Mouse (Mus musculus) neural tube, embryonic 15.5 days (tissue): ENCODE results near the gene Cebpb. TPM values are rescaled to one million over a fixed set of nuclear protein-coding genes. Genes with fewer than 3 reads are reported as not detected.
A peak's percentile ranks its signal among the peaks of the same experiment; 100 is the strongest.

Experiments used
- ATAC-seq: fragments of 200-750 bp; cut with Nextera tagmentation; 2 replicates; pipeline ENCODE4 v1.8.0; 2017; ENCODE audit warnings: mild to moderate bottlenecking, moderate TSS enrichment, moderate library complexity; ENCODE audit not compliant: low FRiP score
- H3K27ac ChIP-seq: fragments of 300-500 bp; sonication (generic); replicated peaks from 2 replicates; pipeline ENCODE4 v1.5.1; 2015; ENCODE audit warnings: mild to moderate bottlenecking, inconsistent platforms
- H3K27me3 ChIP-seq: fragments of 300-500 bp; sonication (generic); replicated peaks from 2 replicates; pipeline ENCODE4 v1.6.1; 2015; ENCODE audit warnings: inconsistent platforms
- H3K36me3 ChIP-seq: fragments of 300-500 bp; sonication (generic); 2 replicates; pipeline ENCODE4 v1.6.1; 2015; ENCODE audit warnings: inconsistent platforms
- H3K4me1 ChIP-seq: fragments of 300-500 bp; sonication (generic); 2 replicates; pipeline ENCODE4 v1.6.1; 2015; ENCODE audit warnings: inconsistent platforms
- H3K4me2 ChIP-seq: fragments of 300-500 bp; sonication (generic); 2 replicates; pipeline ENCODE4 v1.6.1; 2015; ENCODE audit warnings: inconsistent platforms, mild to moderate bottlenecking, moderate library complexity
- H3K4me3 ChIP-seq: fragments of 300-500 bp; sonication (generic); replicated peaks from 2 replicates; pipeline ENCODE4 v1.5.1; 2015; ENCODE audit warnings: mild to moderate bottlenecking, inconsistent platforms
- H3K9ac ChIP-seq: fragments of 300-500 bp; sonication (generic); replicated peaks from 2 replicates; pipeline ENCODE4 v1.6.1; 2015; ENCODE audit warnings: mild to moderate bottlenecking, inconsistent platforms
- H3K9me3 ChIP-seq: fragments of 300-500 bp; sonication (generic); replicated peaks from 2 replicates; pipeline ENCODE4 v1.6.1; 2016; ENCODE audit warnings: inconsistent platforms
- WGBS: fragments of 180-500 bp; shearing (Covaris S2); methylation state at CpG from one replicate; pipeline ENCODE4 v1.1.7; 2015; ENCODE audit warnings: mixed read lengths; 5-methylcytosine and 5-hydroxymethylcytosine counted together
- polyA plus RNA-seq: library from polyadenylated mRNA; unstranded; fragments of >200 nt; fragmentation: Nextera tagmentation; extraction: Ambion mirVana; gene quantifications from 2 replicates; pipeline ENCODE4 v1.2.1, GENCODE M21; 2015

The Cebpb gene
- polyA plus RNA-seq, 1 experiment from 2014 or later, result 2.5 TPM

GRCm38 (mm10) chr2:167687250-167687586 lies 1.5 kb upstream of the Cebpb start:
- Histone ChIP-seq H3K27me3 (peaks cover 62% of the 10 kb centered on the region), H3K27ac (no peak overlapping the region), H3K9ac (no peak overlapping the region), H3K4me1 (peaks cover 25% of the 10 kb centered on the region), H3K9me3 (no peaks in the 10 kb centered on the region), H3K36me3 (no peaks in the 10 kb centered on the region), H3K4me2 (no peak overlapping the region), H3K4me3 (no peak overlapping the region)
- no peak for ATAC-seq
- WGBS, result 83% methylated on average over 4 of the region's 4 CpGs

DNA sequence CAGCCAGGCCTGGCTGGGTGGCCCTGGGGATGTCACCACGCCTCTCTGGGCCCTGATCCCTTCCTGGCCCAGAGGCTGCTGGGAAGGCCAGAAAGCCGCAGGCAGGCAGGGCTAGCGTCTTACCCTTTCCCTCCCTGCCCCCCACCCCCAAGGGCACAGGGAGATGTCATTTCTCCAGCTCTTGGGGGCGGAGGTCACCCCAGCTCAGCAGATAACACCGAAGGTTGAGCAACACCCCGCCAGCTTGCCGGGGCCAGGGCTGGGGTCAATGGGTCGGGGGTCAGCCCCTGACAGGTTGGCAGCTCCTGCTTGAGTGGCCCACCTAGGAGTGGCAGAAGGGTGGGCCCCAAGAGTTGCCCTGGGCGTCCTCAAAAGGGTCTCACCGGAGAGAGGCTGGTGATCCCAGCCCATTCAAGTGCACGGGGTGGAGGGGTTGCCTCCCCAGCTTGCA lies 1.0 kb upstream of the Cebpb start:
- no peak for ATAC-seq

DNA sequence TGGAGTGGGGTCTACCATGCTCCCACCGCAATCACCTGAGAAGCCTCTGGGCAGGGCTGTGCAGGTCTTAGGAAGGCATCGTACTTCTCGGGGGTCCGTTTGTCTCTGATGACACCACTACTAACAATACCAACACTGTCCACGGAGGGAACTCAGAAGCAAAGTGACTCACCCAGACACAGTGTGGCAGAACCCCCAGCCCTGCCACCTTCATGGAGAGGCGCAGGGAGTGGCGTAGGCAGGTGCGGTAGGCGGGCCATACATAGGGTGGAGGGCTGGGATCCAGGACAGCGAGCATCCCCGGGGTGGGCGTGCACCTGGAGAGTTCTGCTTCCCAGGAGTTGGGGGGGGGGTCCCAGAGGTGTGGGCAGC lies 603 bp upstream of the Cebpb start:
- H3K4me1 ChIP-seq, result peaks cover 25% of the 10 kb centered on the region
- H3K36me3 ChIP-seq, result no peaks in the 10 kb centered on the region
- peak overlapping the region; percentile 95 for H3K4me2 ChIP-seq
- WGBS, result 22% methylated on average over 12 of the region's 12 CpGs
- no peak overlapping the region for H3K27ac ChIP-seq
- peak overlapping the region; percentile 71 for H3K4me3 ChIP-seq
- H3K27me3 ChIP-seq, result peaks cover 64% of the 10 kb centered on the region
- ATAC-seq, result peak; percentile 7; the same call in 1 of the 2 replicates
- H3K9me3 ChIP-seq, result no peaks in the 10 kb centered on the region
- H3K9ac ChIP-seq, result no peak overlapping the region

More for the DNA sequence above, 1.0 kb upstream of the Cebpb start:
- Histone ChIP-seq H3K9me3 (no peaks in the 10 kb centered on the region), H3K4me1 (peaks cover 25% of the 10 kb centered on the region), H3K4me3 (no peak overlapping the region), H3K27ac (no peak overlapping the region), H3K27me3 (peaks cover 64% of the 10 kb centered on the region), H3K36me3 (no peaks in the 10 kb centered on the region), H3K4me2 (no peak overlapping the region), H3K9ac (no peak overlapping the region)
- WGBS, result 65% methylated on average over 11 of the region's 11 CpGs

DNA sequence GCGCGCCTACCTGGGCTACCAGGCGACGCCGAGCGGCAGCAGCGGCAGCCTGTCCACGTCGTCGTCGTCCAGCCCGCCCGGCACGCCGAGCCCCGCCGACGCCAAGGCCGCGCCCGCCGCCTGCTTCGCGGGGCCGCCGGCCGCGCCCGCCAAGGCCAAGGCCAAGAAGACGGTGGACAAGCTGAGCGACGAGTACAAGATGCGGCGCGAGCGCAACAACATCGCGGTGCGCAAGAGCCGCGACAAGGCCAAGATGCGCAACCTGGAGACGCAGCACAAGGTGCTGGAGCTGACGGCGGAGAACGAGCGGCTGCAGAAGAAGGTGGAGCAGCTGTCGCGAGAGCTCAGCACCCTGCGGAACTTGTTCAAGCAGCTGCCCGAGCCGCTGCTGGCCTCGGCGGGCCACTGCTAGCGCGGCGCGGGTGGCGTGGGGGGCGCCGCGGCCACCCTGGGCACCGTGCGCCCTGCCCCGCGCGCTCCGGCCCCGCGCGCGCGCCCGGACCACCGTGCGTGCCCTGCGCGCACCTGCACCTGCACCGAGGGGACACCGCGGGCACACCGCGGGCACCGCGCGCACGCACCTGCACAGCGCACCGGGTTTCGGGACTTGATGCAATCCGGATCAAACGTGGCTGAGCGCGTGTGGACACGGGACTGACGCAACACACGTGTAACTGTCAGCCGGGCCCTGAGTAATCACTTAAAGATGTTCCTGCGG lies 945 bp downstream of the Cebpb start, which contains the start of gene Tmem189:
Gene Tmem189, minus strand, starts transcription at position 322 of the 718 bp plus-strand sequence.
- H3K4me3 ChIP-seq, result peak within 1 kb of the TSS; percentile 71
- H3K9me3 ChIP-seq, result no peaks in the 10 kb centered on the region
- peak within 1 kb of the TSS; percentile 63; the same call in 1 of the 2 replicates for H3K27ac ChIP-seq
- under 1% methylated on average over 88 of the region's 99 CpGs for WGBS
- peaks cover 59% of the 10 kb centered on the region for H3K27me3 ChIP-seq
- no peaks in the 10 kb centered on the region for H3K36me3 ChIP-seq
- peak within 1 kb of the TSS; percentile 95 for H3K4me2 ChIP-seq
- H3K4me1 ChIP-seq, result peaks cover 25% of the 10 kb centered on the region
- peak within 1 kb of the TSS; percentile 60 for H3K9ac ChIP-seq
- ATAC-seq, result peak; percentile 32; the same call in 1 of the 2 replicates

- WGBS, result 64% methylated on average over 15 of the region's 15 CpGs
- peak overlapping the region; percentile 95 for H3K4me2 ChIP-seq
- no peak overlapping the region for H3K27ac ChIP-seq
- ATAC-seq, result no peak
- H3K9ac ChIP-seq, result peak overlapping the region; percentile 60; the same call in 1 of the 2 replicates
- peaks cover 55% of the 10 kb centered on the region for H3K27me3 ChIP-seq
- H3K4me1 ChIP-seq, result peaks cover 25% of the 10 kb centered on the region
- no peaks in the 10 kb centered on the region for H3K36me3 ChIP-seq
- H3K9me3 ChIP-seq, result 0 out of 2 replicates have a peak, but pooled peaks cover 3% of the 10 kb centered on the region
- peak overlapping the region; percentile 71 for H3K4me3 ChIP-seq
Observed at GRCm38 (mm10) chr2:167690219-167690961, 1.7 kb downstream of the Cebpb start.

DNA sequence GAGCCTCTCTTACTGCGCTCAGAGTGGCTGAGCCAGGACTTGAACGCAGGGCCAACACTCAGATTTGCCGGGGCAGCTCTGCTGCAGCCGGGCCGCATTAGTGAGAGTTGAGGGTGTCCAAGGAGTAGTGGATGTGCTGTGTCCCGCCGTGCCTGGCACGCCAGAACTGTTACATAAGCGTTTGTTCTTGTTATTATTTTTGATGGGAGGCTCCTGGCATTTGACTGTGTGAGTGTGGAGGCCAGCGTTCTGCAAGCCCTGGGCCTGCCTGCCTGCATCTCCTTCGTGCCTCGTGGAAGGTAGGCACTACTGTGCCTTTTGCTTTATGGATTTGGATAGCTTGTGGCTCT lies 2.2 kb downstream of the Cebpb start:
- peak overlapping the region; percentile 95 for H3K4me2 ChIP-seq

GRCm38 (mm10) chr2:167691410-167691809 lies 2.7 kb downstream of the Cebpb start:
- 91% methylated on average over 6 of the region's 6 CpGs for WGBS
- no peak overlapping the region for H3K27ac ChIP-seq
- 0 out of 2 replicates have a peak, but pooled peaks cover 5% of the 10 kb centered on the region for H3K9me3 ChIP-seq
- H3K9ac ChIP-seq, result no peak overlapping the region
- H3K4me2 ChIP-seq, result peak overlapping the region; percentile 95; the same call in 1 of the 2 replicates
- 0 out of 2 replicates have a peak overlapping the region, but pooled peaks have one; percentile 19 for H3K4me3 ChIP-seq
- H3K27me3 ChIP-seq, result peaks cover 49% of the 10 kb centered on the region
- no peaks in the 10 kb centered on the region for H3K36me3 ChIP-seq
- peaks cover 25% of the 10 kb centered on the region for H3K4me1 ChIP-seq
- no peak for ATAC-seq

More for the DNA sequence above, 2.2 kb downstream of the Cebpb start:
- no peaks in the 10 kb centered on the region for H3K36me3 ChIP-seq
- H3K27me3 ChIP-seq, result peaks cover 51% of the 10 kb centered on the region
- H3K27ac ChIP-seq, result no peak overlapping the region
- H3K4me1 ChIP-seq, result peaks cover 25% of the 10 kb centered on the region
- no peak for ATAC-seq
- 87% methylated on average over 12 of the region's 12 CpGs for WGBS
- H3K4me3 ChIP-seq, result peak overlapping the region; percentile 19; the same call in 1 of the 2 replicates
- H3K9ac ChIP-seq, result no peak overlapping the region
- H3K9me3 ChIP-seq, result 0 out of 2 replicates have a peak, but pooled peaks cover 5% of the 10 kb centered on the region

- H3K9me3 ChIP-seq, result 0 out of 2 replicates have a peak, but pooled peaks cover 5% of the 10 kb centered on the region
- H3K9ac ChIP-seq, result no peak overlapping the region
- no peak overlapping the region for H3K4me2 ChIP-seq
- peaks cover 25% of the 10 kb centered on the region for H3K4me1 ChIP-seq
- WGBS, result 87% methylated on average over 14 of the region's 14 CpGs
- H3K27ac ChIP-seq, result no peak overlapping the region
- no peak for ATAC-seq
- peaks cover 43% of the 10 kb centered on the region for H3K27me3 ChIP-seq
- H3K4me3 ChIP-seq, result no peak overlapping the region
- no peaks in the 10 kb centered on the region for H3K36me3 ChIP-seq
Observed at GRCm38 (mm10) chr2:167691871-167692661, 3.4 kb downstream of the Cebpb start.

GRCm38 (mm10) chr2:167692831-167693230 lies 4.1 kb downstream of the Cebpb start:
- H3K4me3 ChIP-seq, result no peak overlapping the region
- no peak for ATAC-seq
- 64% methylated on average over 3 of the region's 3 CpGs for WGBS
- no peak overlapping the region for H3K27ac ChIP-seq
- no peak overlapping the region for H3K4me2 ChIP-seq
- no peak overlapping the region for H3K9ac ChIP-seq
- peaks cover 25% of the 10 kb centered on the region for H3K4me1 ChIP-seq
- no peaks in the 10 kb centered on the region for H3K36me3 ChIP-seq
- 0 out of 2 replicates have a peak, but pooled peaks cover 5% of the 10 kb centered on the region for H3K9me3 ChIP-seq
- peaks cover 36% of the 10 kb centered on the region for H3K27me3 ChIP-seq

- H3K27me3 ChIP-seq, result peaks cover 30% of the 10 kb centered on the region
- H3K4me2 ChIP-seq, result no peak overlapping the region
- H3K9me3 ChIP-seq, result 0 out of 2 replicates have a peak, but pooled peaks cover 5% of the 10 kb centered on the region
- no peak overlapping the region for H3K27ac ChIP-seq
- 90% methylated on average over 2 of the region's 2 CpGs for WGBS
- no peak overlapping the region for H3K9ac ChIP-seq
- H3K36me3 ChIP-seq, result no peaks in the 10 kb centered on the region
- ATAC-seq, result no peak
- H3K4me1 ChIP-seq, result peaks cover 21% of the 10 kb centered on the region
- no peak overlapping the region for H3K4me3 ChIP-seq
Observed at GRCm38 (mm10) chr2:167693540-167693939, 4.8 kb downstream of the Cebpb start.

GRCm38 (mm10) chr2:167694244-167694643 lies 5.5 kb downstream of the Cebpb start:
- Histone ChIP-seq H3K4me2 (no peak overlapping the region), H3K4me3 (no peak overlapping the region), H3K9ac (no peak overlapping the region), H3K9me3 (0 out of 2 replicates have a peak, but pooled peaks cover 5% of the 10 kb centered on the region), H3K4me1 (peaks cover 17% of the 10 kb centered on the region), H3K27ac (no peak overlapping the region), H3K36me3 (no peaks in the 10 kb centered on the region), H3K27me3 (peaks cover 29% of the 10 kb centered on the region)
- 36% methylated on average over 1 of the region's 1 CpGs for WGBS
- ATAC-seq, result no peak
